Mouse (Mus musculus) monocyte, adult 2 months (primary cell): ENCODE measurements around the gene Lrtm1.

Source experiments
- DNase-seq, 2 experiments: peaks; one replicate each; pipeline ENCODE4 v3.0.0; 2022; ENCODE audit warnings: low spot score in 2 of 2, low read depth in 1 of 2

Lrtm1 gene

DNA sequence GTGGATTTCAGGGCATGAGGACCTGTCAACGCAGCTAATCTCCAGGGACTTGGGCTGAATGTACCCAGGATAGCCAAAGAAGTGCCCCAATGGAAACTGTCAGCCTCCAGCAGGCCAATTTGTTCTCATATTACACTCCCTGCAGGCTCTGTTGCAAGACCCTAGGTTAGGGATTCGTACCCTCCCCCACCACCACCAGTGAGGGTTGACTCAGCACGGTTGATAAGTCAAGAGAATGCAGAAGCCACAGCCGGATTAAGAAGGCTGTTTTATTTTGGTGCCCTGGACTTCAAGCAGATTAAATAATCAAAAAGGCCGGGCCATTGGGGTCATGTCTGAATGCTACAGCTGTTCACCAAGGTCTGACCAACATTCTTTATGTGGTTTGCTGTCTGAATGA, at the start of gene Lrtm1:
Gene Lrtm1 (plus strand): TSS at position 326 of the 400 bp plus-strand sequence.
- DNase-seq, result no peak

DNA sequence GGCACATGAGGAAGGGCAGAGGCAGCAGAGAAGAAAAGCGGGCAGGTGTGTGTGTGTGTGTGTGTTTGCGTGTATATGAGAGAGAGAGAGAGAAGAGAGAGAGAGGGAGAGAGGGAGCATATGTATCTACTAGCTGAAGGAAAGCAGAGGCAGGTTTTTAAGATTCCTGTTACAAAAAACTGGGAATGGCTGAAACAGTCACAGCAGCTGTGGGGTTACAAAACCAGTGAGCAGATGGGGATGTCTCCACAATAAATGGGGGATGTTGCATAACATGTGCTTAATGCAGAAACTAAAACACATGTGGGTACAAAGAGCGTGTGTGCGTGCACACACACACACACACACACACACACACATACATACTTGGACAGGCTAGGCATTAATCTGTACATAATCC, 48.8 kb upstream of the Lrtm1 start:
- DNase-seq, result no peak

DNA sequence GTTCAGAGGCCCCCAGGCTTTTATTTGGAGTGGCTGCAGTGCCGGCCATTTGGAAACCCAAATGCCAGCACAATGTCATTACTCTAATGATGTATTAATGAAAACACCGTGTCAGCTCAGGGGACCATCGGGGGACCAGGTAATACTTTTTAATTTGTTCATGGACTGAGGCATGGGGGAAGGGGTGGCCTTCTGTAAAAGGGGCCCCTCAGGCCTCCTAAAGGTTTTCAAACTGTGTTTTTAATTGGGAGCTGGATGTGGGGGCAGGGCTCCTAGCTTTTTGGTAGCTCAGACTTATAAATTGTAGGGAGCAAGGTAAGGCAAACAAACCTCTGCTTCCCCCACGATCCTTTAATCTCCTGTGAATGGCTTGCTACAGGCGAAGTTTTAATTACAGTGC, 45.4 kb upstream of the Lrtm1 start:
- no peak for DNase-seq

DNA sequence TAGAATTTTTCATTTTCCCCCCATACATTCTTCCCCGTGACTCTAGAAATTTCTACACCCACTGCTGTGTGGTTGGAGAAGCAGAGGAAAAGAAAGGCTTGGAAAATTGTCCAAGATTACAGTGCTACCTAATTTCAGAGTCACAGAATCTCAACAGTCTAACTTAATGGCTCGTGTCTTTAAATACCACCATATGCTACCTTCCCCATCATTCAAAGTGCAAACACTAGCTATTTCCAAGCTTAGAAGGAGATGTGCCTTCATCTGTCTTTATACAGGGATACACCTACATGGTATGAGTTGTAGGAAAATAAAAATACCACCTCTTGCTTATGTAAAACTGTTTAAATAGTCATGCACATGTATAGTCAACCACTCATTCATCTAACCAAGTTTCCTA, 38.8 kb upstream of the Lrtm1 start:
- DNase-seq, result no peak

DNA sequence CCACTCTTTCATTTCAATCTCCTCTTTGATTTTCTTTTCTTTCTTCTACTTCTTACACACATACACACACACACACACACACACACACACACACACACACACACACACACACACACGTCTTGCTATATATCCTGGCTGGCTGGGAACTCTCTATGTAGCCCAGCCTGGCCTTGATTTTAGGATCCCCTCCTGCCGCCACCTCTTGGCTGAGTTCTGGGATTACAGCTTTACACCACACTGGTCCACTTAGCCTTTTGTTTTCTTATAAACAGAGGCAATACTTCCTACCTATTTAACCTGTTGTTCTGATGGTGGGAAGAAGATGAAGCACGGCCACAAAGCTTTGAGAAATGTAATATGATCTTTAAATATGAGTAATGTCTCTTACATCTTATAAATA, 37.5 kb upstream of the Lrtm1 start:
- no peak for DNase-seq

DNA sequence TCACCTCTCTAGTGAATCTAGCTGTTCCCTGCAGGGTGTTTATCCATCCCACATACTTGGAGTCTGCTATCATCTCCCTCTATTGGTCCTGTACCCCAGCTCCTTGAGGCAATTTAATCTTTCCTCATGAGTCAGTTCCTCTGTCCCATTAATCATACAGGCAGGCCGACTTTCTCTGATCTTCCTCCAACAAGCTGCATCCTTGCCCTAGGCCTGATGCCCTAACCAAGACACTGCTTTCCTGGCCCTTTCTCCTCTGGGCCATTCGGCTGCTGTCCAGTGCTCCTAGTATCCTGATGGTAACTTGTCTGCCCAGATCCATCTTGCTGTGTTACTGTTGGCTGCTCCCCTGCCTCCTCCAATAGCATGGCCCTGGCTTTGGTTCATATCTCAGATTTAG, 33.7 kb upstream of the Lrtm1 start:
- no peak for DNase-seq

DNA sequence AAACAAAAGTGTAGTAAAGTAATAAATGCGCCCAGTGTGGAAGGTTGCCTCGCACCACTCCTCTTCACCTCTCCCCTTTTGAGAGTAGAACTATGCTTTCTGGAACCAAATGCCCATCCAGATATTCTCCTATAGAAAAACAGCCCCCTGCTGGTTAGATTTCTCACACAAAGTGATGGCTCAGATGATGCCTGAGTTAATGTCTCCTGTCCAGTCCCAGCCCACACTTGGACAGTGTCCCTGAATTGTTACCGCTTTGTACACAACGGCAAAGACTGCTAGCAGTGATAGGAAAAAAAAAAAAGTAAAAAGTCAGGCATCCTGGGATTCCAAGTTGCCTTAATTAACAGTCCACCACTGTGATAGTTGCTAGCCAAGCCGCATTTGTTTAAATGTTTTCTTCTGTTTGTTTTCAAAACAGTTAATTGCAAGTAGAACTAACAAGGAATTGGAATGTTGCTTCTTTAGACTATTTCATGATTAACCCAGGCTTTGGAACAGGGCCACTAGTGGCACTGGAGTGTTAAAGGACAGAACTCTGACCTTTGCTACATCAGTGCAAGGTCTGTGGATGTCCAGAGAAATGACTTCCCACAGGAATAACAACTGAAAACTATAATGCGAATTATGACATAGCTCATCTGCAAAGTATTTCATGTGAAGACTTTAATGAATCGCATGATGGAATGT, 29.7 kb upstream of the Lrtm1 start:
- DNase-seq, result no peak

DNA sequence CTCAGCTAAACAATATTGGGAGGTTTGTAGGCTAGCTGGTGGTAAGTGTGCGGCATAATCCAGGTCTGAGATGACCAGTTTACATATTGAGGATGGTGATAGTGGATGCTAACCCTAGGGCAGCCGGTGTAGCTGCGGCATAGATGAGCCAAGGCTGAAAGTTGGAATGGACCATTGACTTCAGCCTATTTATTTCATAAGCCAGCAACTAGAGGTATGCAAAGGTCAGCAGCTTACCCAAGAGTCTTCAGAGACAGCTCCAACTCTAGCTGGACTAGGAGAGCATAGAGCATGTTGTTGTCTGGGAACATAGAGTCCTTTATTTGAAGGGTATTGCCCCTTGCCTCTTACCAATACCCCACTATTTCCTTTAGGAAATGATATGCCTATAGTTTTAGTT, 21.4 kb upstream of the Lrtm1 start:
- no peak for DNase-seq

DNA sequence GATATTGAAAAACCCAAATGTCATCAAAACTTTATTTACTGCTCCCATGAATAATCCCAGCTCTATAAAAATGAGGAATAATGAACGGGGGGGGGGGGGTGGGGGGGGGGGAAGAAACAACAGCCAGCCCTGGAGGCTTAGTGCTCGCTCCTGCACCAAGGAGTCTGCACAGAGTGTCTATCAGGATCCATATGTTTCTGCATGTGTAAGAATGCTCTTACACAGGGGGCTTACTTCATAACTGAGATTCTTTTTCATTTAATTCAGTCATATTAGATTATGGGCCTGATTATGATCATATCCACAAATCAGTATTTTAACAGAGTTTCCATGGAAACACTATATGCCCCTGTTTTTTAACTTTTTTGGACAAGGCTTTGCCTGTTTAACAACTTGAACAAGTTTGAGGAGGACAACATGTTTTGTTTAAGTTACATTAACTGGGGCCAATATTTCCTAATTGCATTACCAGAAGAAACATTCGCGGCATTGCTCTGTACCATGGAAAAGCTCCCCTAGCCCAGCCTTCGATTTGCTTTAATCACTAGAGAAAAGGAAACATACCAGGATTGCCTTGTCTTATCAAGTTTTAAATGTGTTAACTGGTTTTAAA, 12.7 kb upstream of the Lrtm1 start:
- no peak for DNase-seq

DNA sequence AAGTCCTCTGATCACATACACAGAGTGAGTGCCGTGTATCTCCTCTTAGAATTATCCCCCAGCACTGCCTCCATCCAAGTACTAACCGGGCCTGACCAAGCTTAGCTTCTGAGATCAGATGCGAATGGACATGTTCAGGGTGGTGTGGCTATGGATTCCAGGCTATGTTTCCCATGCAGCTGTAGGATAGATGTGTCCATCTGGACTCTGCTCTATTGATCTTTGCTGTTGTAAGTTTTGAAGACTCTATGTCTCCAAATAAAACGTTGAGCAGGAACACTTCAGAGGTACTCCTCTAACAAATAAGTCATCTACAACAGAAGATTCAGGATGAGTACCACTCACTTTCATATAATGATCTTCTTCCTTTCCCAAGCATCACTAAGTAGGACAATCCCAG, 8.4 kb upstream of the Lrtm1 start:
- no peak for DNase-seq

DNA sequence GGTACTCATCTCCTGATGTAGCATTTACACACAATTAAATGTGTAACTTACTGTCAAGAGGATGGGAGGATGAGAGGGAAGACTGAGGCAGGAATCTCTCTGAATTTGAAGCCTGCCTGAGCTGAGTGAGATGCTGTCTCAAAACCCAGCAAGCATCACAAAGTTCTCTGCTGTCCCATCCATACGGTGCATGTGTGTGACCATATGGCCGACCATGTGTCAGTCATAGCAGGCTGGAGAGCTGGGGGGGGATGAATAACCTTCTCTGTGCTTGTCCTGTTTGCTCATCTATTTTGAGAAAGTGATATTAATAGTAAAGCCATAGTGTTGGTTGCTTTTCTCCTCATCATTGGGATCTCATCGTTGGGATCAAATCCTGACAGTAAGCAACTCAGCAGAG, 4.8 kb upstream of the Lrtm1 start:
- no peak for DNase-seq

DNA sequence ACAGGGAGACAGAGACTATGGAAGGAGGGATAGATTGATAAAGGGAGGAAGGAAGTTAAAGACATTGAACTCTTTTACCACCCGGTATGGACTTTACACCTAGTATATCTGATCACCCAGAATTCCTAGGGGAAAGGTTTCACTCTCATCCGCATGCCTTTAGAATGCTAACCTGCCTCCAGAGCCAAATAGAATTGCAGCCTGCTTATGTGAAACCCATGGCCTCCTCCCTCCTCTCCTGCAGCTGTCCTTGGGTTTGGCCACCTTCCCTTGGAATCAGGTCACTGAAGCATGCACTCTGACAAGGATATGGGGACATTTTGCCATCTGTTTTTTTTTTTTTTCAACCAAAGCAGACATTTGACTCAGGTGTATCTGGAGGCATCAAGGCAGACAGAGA, 3.3 kb upstream of the Lrtm1 start:
- DNase-seq, result no peak

DNA sequence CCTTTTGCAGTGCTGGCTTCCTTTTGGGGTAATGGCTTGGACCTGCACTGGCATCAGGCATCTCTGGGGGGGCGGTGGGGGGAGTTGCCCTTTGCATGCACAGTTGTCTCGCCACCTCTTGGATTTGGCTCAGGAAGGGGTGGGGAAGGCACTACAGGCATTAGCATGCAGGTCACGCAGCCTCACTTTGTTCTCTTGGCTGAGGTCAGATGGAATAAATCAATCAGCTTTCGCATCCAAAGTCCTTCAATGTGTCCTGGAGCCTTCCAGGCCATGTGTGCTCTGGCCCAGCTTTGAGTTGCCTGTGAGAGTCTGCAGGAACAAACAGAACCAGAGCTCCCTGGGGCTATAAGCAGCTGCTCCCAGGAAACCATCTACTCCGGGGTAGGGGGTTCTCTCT, 2.1 kb upstream of the Lrtm1 start:
- no peak for DNase-seq

DNA sequence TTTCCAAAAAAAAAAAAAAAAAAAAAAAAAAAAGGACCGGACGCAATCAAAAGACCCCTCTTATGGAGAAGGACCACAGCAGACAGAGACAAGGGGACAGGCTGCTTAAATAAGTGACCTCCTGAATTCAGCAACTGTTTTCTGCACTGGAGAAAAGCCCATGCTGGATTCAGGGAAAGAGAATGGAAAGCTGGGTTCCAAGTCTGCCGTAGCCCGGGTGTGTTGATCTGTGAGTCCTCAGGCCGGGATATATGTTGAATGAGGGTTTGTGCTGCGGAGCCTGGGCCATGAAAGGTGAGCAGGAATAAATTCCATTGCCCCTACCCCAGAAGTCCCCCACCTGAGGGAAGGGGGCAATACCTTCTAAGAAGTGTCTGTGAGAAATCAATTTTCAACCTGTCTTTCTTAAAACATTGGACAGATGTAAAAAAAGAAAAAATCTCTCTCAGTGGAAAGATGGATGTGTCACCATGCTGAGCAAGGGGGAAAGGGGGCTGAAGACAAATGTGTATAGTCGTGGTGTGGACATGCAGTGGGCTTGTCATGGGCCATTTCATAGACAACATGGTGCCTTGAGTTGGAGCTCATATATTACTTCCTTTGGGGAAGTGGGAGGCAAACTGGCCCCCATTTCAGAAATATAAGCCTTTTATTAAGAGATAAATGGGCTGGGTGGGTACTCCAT, 450 bp downstream of the Lrtm1 start:
- DNase-seq, result no peak

DNA sequence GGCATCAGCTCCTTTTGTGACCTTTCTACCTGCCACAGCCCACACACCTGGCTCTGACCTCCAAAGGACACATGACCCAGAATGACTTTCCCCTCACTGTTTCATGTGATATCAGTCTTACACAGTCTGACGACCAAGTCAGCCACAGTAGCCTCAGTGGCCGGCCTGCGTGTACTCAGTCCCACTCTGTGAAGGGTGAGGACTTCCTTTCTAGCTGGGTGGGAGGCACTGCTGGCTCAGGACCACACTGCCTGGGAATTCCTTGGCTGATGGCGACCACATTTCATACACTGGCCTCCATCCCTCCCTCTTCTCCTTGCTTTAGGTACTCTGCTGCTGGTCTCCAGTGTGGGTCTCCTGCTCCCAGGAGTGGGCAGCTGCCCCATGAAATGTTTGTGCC, 3.3 kb downstream of the Lrtm1 start:
- no peak for DNase-seq

DNA sequence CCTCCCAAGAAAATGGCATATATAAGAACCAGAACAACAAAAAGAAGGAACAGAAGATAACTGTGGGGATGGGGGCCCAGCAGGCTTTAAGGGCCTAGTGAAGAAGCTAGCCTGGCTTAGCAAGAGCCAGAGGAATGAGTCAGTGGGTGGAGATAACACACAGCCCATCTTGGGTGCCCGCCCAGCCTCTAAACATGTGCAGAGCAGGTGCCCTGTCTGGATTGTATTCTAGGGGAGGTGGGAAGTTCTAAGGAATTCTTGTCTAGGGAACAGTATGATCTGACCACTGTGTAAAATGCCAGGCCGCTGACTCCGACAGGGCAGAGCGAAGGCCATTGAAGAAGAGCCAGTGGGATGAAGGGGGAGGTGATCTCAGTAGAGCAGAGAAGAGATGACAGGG, 5.2 kb downstream of the Lrtm1 start:
- no peak for DNase-seq

DNA sequence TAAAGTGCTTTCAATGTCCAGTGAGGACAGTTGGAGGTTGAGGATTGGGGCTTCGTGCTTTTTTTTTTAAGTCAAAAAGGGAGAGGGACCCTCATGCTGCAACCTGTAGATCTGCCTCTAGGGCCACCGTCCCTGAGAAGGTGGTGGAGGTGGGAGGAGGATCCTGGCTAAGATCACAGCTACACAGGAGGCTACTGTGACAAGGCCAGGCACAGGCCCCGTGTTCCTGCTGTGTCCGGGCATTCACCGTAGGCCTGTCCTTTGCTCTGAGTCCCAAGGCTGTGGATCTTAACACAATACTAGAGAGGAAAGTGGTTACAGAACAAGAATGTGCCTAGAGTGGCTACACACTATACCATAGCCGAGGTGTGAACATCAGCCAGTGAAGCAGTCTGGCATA, 7.3 kb downstream of the Lrtm1 start:
- no peak for DNase-seq

DNA sequence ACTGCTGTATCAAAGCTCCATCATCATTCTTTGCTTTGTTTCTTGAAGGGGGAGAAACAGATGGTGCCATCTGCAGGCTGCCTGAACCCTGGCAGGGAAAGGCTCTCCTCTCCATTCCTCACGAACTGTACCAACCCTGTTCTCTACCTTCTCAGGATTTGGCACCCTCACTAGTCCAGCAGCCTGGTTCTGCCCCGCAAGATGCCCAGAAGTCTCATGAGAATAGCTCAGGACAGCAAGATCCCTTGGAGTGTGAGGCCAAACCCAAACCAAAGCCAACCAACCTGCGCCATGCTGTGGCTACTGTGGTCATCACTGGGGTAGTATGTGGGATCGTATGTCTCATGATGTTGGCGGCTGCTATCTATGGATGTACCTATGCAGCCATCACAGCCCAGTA, 9.3 kb downstream of the Lrtm1 start:
- no peak for DNase-seq

DNA sequence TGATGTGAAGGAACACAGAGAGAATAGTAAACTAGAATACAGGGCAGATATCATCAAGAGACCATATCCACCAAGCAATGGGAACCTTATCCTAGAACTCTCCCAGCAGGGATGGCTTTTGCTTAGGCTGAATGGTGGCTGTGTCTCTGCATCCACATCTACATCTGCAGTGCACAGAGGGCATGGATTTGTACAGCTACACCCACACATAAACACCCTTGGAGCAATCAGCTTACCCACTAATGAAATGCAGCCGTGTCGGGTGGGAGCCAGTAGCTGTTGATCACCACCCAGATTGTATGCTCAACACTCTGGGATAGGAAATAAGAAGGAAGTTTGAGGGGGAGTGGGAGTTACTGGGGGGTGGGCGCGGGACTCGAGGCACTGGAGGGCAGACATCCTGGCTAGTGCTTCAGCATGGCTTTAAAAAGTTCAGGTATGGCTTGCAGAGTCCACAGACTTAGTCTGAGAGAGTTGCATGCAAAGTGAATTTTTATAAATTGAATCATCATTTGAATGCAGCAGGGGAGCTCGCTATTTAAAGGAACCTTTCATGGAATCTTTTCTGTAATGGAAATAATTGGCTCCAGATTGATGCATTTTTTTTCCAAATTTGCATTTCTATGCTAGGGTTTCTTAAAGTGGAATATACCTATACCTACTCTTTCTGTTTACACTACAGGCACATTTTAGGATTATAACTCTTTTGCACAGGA, 10.5 kb downstream of the Lrtm1 start:
- no peak for DNase-seq

DNA sequence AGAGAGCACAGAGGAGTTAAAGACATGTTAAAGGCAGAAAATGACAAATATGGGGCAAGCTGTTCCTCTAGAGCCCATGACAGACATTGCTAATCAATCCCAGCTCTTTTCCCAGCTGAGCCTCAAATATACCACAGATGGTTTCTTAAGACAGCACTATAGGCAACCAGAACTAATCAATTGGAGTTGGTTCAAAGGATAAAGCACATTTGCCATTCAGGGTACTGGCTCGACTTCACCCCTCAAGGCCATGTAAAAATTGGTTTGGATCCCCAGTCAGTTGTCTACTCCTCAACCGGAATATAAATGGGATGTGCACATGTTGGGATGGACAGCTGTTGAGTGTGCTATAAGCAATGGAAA, 11.1 kb downstream of the Lrtm1 start:
- DNase-seq, result no peak

DNA sequence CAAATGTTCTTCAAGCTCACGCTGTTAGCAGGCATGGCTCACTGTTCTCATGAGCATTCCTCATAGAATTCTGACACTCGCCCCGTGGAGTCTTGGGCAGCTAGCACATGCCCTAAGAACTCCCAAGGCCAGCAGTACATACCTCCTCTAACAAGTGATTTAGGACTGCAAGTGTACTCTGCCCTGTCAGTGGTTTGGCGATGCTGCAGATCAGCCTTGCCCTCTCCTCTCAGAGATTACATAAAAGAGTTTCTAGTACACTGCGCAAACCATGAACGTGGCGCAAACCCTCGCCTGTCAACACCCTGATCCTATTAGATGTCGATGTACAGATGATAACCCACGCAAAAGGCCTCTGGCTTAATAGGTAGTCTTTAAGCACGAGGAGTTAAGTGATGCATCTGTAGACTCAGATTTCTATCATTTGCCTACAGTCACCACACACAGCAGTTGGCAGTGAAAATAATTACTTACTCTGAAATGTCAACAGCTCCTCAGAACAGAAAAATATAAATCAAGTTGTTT, 11.9 kb downstream of the Lrtm1 start:
- no peak for DNase-seq

DNA sequence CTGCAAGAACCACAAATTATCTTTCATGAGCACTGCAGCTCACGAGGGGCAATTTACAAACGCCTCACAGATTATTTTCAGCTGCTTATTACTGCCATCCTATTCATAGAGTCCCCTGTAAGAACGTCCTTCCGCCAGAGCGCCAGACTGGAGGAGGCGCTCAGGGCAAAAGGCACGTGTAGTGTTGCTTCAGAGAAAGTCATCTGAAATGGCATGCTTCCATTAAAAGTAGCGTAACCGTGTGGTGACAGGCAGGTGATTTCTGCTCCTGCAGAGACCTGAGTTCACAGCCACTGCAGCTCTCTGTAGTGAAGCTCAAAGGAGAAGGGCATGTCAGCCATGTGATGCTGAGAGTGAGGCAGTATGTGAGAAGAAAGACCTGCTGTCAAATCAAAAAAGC, 12.5 kb downstream of the Lrtm1 start:
- DNase-seq, result no peak
